Mouse (Mus musculus) limb, embryonic 13.5 days (tissue): ENCODE results near the gene Ugt1a8. TPM values are rescaled to one million over a fixed set of nuclear protein-coding genes. Genes with fewer than 3 reads are reported as not detected.

ENCODE experiments used
- ATAC-seq: fragments of 200-750 bp; cut with Nextera tagmentation; 2 replicates; pipeline ENCODE4 v1.8.0; 2017; ENCODE audit warnings: low read depth, moderate number of reproducible peaks, moderate TSS enrichment; ENCODE audit not compliant: low FRiP score
- H3K27ac ChIP-seq: fragments of 300-500 bp; sonication (generic); 2 replicates; pipeline ENCODE4 v1.5.1; 2015; ENCODE audit warnings: inconsistent platforms, mild to moderate bottlenecking, moderate library complexity
- H3K27me3 ChIP-seq: fragments of 300-500 bp; sonication (generic); 2 replicates; pipeline ENCODE4 v1.6.1; 2015; ENCODE audit warnings: mild to moderate bottlenecking, inconsistent platforms
- H3K36me3 ChIP-seq: fragments of 300-500 bp; sonication (generic); 2 replicates; pipeline ENCODE4 v1.6.1; 2015; ENCODE audit warnings: inconsistent platforms, mild to moderate bottlenecking, moderate library complexity
- H3K4me1 ChIP-seq: fragments of 300-500 bp; sonication (generic); 2 replicates; pipeline ENCODE4 v1.6.1; 2015; ENCODE audit warnings: inconsistent platforms
- H3K4me2 ChIP-seq: fragments of 300-500 bp; sonication (generic); replicated peaks from 2 replicates; pipeline ENCODE4 v1.6.1; 2015; ENCODE audit warnings: inconsistent platforms, mild to moderate bottlenecking, moderate library complexity
- H3K4me3 ChIP-seq: fragments of 300-500 bp; sonication (generic); 2 replicates; pipeline ENCODE4 v1.5.1; 2015; ENCODE audit warnings: moderate library complexity, mild to moderate bottlenecking, inconsistent platforms
- H3K9ac ChIP-seq: fragments of 300-500 bp; sonication (generic); 2 replicates; pipeline ENCODE4 v1.6.1; 2015; ENCODE audit warnings: mild to moderate bottlenecking, inconsistent platforms
- H3K9me3 ChIP-seq: fragments of 300-500 bp; sonication (generic); 2 replicates; pipeline ENCODE4 v1.6.1; 2016; ENCODE audit warnings: inconsistent platforms
- WGBS: fragments of 180-500 bp; shearing (Covaris S2); methylation state at CpG from one replicate; pipeline ENCODE4 v1.1.7; 2015; 5-methylcytosine and 5-hydroxymethylcytosine counted together
- polyA plus RNA-seq: library from polyadenylated mRNA; unstranded; fragments of >200 nt; fragmentation: Nextera tagmentation; extraction: Ambion mirVana; gene quantifications from 2 replicates; pipeline ENCODE4 v1.2.1, GENCODE M21; 2015

The Ugt1a8 gene
- polyA plus RNA-seq, 1 experiment from 2014 or later: not detected

DNA sequence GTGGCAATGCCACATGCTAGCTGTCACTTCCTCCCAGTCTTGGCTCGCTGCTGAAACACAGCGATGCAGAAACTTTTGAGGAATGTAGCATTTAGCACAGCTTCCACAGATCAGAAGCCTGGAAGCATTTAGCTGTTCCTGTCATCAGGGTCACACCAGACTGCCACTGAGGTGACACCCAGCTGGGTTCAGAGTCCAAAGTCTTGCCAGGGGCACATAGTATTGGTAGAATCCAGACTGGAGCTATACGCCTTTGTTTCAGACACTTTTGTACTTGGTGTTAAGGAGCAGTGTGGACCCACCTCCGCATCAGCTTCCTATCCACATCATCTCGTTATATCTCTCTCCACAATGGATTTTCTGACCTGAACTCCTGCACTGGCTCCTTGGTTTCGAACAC lies 165.9 kb downstream of the Ugt1a8 start:
- H3K9ac ChIP-seq: no peak overlapping the region
- no peak overlapping the region for H3K4me3 ChIP-seq
- H3K4me2 ChIP-seq: no peak overlapping the region
- 68% methylated on average over 6 of the region's 6 CpGs for WGBS
- H3K27ac ChIP-seq: no peak overlapping the region
- H3K27me3 ChIP-seq: no peaks in the 10 kb centered on the region
- no peaks in the 10 kb centered on the region for H3K4me1 ChIP-seq
- ATAC-seq: no peak
- no peaks in the 10 kb centered on the region for H3K36me3 ChIP-seq
- peaks cover 85% of the 10 kb centered on the region for H3K9me3 ChIP-seq

DNA sequence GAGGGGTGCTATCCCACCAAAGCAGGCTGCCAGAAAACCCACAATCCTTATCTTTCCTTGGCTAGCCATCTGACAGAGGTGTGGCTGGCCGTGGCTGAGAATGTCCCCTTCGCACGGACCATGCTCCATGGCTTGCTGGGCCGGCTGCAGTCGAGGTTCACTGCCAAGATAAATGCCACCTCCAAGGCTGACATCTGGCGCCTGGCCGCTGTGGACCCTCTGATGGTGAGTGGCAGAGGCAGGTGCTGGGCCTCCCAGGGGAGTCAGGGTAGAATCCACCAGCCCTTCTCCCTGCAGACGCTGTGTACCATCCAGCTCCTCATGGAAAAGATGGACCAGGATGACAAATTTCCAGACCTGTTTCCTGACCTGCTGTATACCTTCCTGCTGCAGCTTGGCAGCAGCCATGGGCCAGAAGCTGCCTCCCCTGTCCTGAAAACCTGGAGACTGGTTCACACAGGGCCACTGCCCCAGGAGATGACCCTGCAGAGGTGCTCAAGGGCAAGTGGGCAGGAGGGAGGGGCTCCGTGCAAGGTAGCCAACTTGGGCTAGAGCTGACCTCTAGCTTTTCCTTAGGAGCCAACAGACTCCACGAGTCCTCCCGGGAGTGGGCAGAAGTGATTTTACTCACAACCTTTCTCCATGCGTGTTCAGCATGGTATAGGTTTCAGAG lies 167.3 kb downstream of the Ugt1a8 start:
- 87% methylated on average over 12 of the region's 12 CpGs for WGBS
- Histone ChIP-seq H3K27me3 (no peaks in the 10 kb centered on the region), H3K9ac (no peak overlapping the region), H3K36me3 (peaks cover 8% of the 10 kb centered on the region), H3K4me2 (no peak overlapping the region), H3K4me3 (no peak overlapping the region), H3K4me1 (no peaks in the 10 kb centered on the region), H3K9me3 (peaks cover 77% of the 10 kb centered on the region), H3K27ac (no peak overlapping the region)
- no peak for ATAC-seq

DNA sequence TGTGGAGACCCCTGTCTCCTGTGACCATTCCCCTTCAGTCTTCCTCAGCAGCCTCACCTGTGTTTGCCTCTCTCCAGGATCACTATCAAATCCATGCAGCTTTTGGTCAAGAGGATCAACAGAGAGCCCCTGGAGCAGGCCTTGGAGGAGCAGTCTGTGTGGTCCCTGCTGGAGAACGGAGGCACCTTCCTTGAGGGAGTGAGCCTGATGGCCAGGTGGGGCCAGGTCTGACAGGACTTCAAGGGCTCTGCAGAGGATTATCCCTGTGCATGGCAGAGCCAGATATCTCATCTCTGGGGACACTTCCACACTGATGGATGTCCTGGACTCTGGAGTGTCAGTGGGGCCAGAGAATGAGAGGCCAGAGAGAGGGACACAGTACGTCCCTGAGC lies 167.8 kb downstream of the Ugt1a8 start:
- H3K4me2 ChIP-seq: no peak overlapping the region
- peaks cover 14% of the 10 kb centered on the region for H3K36me3 ChIP-seq
- no peak for ATAC-seq
- WGBS: 57% methylated on average over 2 of the region's 2 CpGs
- H3K27me3 ChIP-seq: no peaks in the 10 kb centered on the region
- H3K9ac ChIP-seq: no peak overlapping the region
- no peaks in the 10 kb centered on the region for H3K4me1 ChIP-seq
- peaks cover 72% of the 10 kb centered on the region for H3K9me3 ChIP-seq
- H3K4me3 ChIP-seq: no peak overlapping the region
- no peak overlapping the region for H3K27ac ChIP-seq

DNA sequence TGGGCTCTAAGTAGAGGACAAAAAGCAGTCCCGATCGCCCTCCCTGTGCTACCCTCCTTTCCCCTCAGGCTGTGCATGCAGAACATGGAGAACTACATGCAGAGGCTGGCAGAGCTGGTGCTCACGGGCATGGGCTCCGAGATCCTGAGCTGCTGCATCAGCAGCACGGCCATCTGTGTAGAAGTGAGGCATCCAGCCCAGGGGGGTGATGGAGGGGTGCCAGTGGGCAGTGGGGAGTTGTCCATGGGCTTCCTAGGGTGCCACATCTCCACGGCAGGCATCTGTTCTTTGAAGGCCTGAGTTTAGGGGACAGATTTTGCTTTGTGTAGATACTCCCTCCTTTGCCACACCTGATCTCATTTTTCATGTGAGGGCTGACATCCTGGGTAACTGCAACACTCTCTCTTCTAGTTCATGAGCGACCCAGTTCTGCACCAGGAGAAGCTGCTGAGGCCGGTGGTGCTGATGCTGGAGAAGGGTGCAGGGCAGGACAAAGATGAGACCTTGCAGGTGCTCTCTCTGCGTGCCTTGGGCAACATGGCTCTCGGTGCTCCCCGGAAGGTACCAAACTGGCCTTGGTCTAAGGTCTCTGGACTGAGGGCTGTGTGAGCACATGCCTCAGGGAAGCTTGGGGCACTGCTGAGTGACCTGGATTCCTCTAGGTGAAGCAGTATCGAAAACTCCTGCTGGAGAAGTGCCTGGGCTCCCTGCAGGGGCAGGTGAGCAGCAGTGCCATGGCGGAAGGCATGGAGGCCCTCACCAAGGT lies 168.6 kb downstream of the Ugt1a8 start:
- Histone ChIP-seq H3K9ac (no peak overlapping the region), H3K4me2 (no peak overlapping the region), H3K27ac (no peak overlapping the region), H3K4me3 (no peak overlapping the region), H3K4me1 (no peaks in the 10 kb centered on the region), H3K36me3 (peaks cover 21% of the 10 kb centered on the region), H3K27me3 (no peaks in the 10 kb centered on the region), H3K9me3 (peaks cover 71% of the 10 kb centered on the region)
- 77% methylated on average over 13 of the region's 13 CpGs for WGBS
- no peak for ATAC-seq

DNA sequence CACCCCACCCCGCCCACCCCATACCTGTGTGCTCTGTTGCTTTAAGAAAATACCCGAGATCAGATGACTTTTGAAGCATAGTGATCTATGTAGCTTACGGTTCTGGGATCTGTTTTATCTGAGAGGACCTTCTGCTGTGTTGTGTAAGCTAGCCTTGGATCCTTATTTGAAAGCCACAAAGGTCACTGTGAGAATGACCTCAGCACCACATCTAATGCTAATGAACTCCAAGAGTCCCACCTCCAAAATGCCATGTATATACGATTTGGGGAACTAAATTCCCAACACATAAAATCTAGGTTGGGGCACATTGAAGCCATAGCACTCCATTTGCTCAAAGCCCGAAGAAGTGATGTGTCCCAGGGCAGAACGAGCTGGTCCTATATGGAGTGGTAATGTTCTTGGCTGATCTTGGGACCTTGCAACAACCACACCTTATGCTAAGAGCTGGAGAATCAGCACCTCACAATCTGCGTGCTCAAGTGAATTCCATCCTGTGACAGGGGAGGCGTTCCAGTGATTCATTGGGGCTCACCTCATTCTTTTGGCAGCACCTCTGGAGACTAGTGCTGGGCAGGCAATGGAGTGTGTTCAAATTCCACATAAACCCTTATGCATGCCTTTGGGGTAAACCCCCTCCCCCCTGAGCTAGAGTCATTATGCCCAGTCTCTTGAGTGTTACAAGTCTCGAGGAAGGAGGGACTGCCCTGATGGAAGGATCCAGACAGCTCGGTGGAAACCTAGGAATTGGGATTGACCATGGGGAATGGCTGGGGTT lies 169.5 kb downstream of the Ugt1a8 start:
- no peaks in the 10 kb centered on the region for H3K4me1 ChIP-seq
- peaks cover 74% of the 10 kb centered on the region for H3K9me3 ChIP-seq
- WGBS: 73% methylated on average over 10 of the region's 10 CpGs
- H3K4me3 ChIP-seq: no peak overlapping the region
- no peak overlapping the region for H3K4me2 ChIP-seq
- no peak for ATAC-seq
- no peak overlapping the region for H3K27ac ChIP-seq
- no peak overlapping the region for H3K9ac ChIP-seq
- H3K36me3 ChIP-seq: peaks cover 30% of the 10 kb centered on the region
- H3K27me3 ChIP-seq: no peaks in the 10 kb centered on the region

DNA sequence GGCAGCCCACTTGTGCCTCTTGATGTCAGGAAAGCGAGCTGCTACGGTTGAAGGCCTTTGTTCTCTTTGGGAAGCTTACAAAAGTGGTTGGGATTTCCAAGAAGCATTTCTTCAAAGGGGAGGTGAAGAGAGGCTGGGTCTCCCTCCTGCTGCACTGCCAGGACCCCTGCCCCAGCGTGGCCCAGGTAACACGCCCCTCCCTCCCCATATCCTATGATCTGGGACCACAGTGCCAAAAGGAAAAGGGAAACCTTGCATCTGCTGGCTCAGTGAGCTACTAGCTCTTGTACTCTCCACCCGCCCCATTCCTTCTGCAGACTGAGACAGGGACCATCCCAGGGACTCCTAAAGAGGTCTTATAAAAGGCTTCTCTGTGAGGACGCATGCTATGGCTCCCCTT lies 170.1 kb downstream of the Ugt1a8 start:
- Histone ChIP-seq H3K9me3 (peaks cover 68% of the 10 kb centered on the region), H3K36me3 (peaks cover 36% of the 10 kb centered on the region), H3K27me3 (no peaks in the 10 kb centered on the region), H3K4me2 (no peak overlapping the region), H3K4me1 (peaks cover 3% of the 10 kb centered on the region; the same call in 1 of the 2 replicates), H3K27ac (no peak overlapping the region), H3K9ac (no peak overlapping the region), H3K4me3 (no peak overlapping the region)
- WGBS: 82% methylated on average over 6 of the region's 6 CpGs
- no peak for ATAC-seq

DNA sequence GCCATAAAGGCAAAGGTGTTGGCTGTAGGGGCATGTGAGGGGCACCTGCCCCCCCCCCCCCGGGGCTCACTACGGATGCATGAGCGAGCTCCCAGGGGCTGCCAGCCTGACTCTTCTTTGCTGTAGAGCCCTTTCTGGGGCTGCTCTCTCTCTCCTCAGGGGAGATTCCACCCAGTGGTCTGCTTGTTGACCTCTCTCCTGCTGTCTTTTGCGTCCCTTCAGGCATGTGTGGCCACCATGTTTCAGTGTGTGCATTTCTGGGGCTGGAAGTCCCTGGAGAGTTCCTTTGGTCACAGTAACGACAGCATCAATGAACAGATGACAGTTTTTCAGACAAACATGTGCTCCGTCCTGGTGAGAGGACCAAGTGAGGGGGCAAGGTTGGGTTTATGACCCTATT lies 170.7 kb downstream of the Ugt1a8 start:
- H3K9me3 ChIP-seq: peaks cover 64% of the 10 kb centered on the region
- H3K9ac ChIP-seq: no peak overlapping the region
- H3K27ac ChIP-seq: no peak overlapping the region
- H3K36me3 ChIP-seq: peaks cover 43% of the 10 kb centered on the region
- H3K4me1 ChIP-seq: peaks cover 3% of the 10 kb centered on the region; the same call in 1 of the 2 replicates
- WGBS: 71% methylated on average over 6 of the region's 6 CpGs
- no peak for ATAC-seq
- no peak overlapping the region for H3K4me2 ChIP-seq
- H3K27me3 ChIP-seq: no peaks in the 10 kb centered on the region
- no peak overlapping the region for H3K4me3 ChIP-seq

DNA sequence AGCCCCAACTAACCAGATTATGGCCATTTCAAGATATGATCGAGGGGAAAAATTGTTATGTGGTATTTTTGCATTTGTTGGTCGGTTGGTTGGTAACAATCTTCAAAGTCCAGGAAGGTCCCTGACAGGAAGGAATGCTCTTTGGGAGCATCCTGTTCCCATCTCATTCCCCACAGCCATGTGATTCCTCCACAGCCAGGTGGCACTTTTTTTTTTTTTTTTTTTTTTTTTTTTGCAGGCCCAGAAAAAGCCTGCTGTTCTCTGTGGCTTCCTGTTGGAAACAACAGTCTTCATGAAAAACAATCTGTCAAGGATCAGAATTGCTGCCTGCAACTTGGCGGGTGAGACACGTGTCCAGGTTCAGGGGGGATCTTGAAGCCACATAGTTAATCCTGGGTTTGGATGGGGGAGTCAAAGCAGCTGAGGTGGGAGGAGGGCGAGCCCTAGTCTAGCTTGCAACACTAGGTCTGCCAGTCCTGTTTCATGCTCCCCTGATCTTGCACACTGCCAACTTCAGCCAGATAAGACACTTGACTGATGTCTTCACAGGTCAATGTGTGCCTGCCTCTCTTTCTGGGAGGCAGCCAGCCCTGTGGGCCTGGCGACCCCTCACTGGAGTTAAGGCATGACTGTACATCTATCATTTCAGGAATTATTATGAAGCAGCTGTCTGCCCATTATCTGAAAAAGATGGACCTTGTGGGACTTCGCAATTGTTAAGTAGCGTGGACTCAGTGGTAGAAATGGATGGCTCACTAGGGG lies 171.4 kb downstream of the Ugt1a8 start:
- Histone ChIP-seq H3K4me2 (no peak overlapping the region), H3K4me1 (peaks cover 3% of the 10 kb centered on the region; the same call in 1 of the 2 replicates), H3K4me3 (no peak overlapping the region), H3K36me3 (peaks cover 50% of the 10 kb centered on the region), H3K9ac (no peak overlapping the region), H3K9me3 (peaks cover 59% of the 10 kb centered on the region), H3K27me3 (no peaks in the 10 kb centered on the region), H3K27ac (no peak overlapping the region)
- WGBS: 76% methylated on average over 8 of the region's 8 CpGs
- no peak for ATAC-seq

DNA sequence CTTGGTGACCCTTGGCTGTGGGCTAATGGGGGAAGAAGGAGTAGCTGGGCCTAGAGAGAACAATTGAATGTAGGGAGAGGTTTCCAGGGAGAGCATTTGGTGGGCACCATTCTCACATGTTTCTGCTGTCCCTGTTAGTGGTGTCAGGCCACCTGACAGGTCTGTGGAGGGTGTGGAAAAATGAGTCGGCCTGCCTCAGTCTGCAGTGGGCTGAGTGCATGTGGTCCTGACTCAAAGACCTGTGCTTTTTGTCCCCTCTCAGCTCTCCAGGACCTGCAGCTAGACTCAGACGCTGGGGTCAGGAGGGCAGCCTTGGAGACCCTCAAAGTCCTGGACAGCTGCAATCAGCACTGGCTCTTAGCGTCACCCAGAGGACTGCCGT lies 172.0 kb downstream of the Ugt1a8 start:
- Histone ChIP-seq H3K4me3 (no peak overlapping the region), H3K27me3 (no peaks in the 10 kb centered on the region), H3K27ac (no peak overlapping the region), H3K9ac (no peak overlapping the region), H3K4me1 (peaks cover 3% of the 10 kb centered on the region; the same call in 1 of the 2 replicates), H3K9me3 (peaks cover 57% of the 10 kb centered on the region), H3K4me2 (no peak overlapping the region), H3K36me3 (peaks cover 55% of the 10 kb centered on the region)
- ATAC-seq: no peak
- WGBS: 75% methylated on average over 4 of the region's 4 CpGs

DNA sequence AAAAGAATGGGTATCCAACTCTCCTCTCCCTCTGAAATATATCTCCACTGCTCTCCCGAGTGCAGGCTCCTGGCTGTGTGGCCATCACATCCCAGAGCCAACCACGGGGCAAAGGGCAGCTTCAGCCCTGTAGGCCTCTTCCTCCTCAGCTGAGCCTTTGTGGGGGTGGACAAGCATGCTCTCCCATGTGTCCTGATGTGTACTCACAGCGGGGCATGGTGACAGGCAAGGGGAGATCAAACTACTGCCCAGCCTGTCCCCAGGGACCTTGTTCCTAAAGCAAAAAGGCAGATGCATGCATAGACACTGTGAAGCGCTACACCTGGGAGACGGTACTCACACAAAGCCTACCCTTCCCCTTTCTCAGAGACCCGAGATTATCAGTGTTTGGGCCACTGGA lies 172.5 kb downstream of the Ugt1a8 start:
- Histone ChIP-seq H3K4me1 (peaks cover 3% of the 10 kb centered on the region; the same call in 1 of the 2 replicates), H3K9me3 (peaks cover 52% of the 10 kb centered on the region), H3K27ac (no peak overlapping the region), H3K27me3 (no peaks in the 10 kb centered on the region), H3K9ac (no peak overlapping the region), H3K4me3 (no peak overlapping the region), H3K36me3 (peaks cover 60% of the 10 kb centered on the region), H3K4me2 (no peak overlapping the region)
- 0 out of 2 replicates have a peak, but pooled peaks have one; percentile 1 for ATAC-seq
- WGBS: 82% methylated on average over 6 of the region's 6 CpGs

DNA sequence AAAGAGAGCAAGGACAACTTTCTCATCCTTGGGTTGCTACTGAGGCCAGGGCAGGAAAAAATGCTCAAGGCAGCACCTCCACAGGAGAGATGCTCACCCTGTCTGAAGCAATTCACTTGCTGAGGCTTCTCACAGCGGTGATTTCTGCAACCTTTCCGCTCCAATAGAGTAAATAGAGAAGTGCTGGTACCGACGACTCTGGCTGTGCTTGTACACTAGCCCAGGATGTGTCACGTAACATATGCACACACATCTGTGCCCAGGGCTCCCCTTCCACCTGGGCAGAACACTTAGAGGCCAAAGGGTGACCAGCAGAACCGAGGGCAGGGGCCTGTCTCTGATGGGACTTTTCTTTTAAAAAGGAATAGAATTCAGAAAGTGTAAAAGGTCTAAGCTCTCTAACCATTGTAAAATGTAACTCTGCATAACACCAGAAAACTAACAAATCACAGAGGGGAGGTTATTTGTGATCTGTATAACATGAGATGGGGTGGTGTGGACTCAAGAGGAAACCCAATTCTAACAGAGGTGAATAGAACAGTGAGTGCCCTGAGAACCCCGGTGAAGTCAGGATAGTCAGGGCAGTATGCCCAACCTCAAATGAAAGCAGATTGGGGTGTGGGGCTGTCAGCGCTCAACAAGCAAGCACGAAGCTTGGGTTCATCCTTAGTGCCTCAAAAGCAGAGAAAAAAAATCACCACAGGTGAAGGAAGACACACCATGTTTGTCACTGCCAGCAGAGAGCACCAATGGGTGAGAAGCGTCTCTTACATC lies 173.2 kb downstream of the Ugt1a8 start:
- no peak overlapping the region for H3K4me2 ChIP-seq
- no peaks in the 10 kb centered on the region for H3K27me3 ChIP-seq
- peaks cover 67% of the 10 kb centered on the region for H3K36me3 ChIP-seq
- peaks cover 50% of the 10 kb centered on the region for H3K9me3 ChIP-seq
- H3K4me3 ChIP-seq: no peak overlapping the region
- no peak overlapping the region for H3K9ac ChIP-seq
- H3K27ac ChIP-seq: no peak overlapping the region
- WGBS: 83% methylated on average over 10 of the region's 10 CpGs
- peaks cover 3% of the 10 kb centered on the region; the same call in 1 of the 2 replicates for H3K4me1 ChIP-seq
- ATAC-seq: no peak
